Mouse (Mus musculus): ENCODE results near the gene Smoc2. TPM values are rescaled to one million over a fixed set of nuclear protein-coding genes. Genes with fewer than 3 reads are reported as not detected.

Smoc2 gene
- total and polyA plus RNA-seq, 3 experiments: not detected

DNA sequence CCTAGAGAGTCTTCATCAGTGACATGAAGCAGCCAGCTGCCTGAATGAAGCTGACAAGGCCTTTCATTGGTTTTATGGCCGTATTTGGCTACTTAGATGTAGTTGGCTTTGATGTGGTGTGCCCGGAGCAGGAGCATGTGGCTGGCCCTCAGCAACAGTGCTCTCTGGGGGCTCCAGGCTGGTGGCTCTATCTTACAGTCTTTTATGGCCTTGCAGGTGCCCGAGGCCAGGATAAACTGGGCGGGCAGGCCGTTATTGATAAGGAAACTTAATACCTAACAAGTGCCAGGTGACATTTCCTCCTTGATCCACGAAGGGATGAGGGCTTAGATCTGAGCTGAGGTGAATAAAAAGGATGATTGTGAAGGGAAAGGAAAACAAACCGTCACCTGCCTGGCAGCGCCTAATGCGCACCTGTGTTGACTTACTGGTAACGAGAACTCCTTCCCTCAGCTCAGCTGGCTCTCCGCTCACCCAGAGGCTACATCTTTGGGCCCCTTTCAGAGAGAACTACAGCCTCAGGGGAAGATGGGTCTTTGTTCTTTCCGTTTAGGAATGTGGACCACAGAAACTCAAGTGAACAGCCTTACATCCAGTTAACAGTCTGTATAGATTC is 44.4 kb upstream of the Smoc2 start:
- H3K9me3 ChIP-seq (replicated peaks; ENCODE audit: insufficient read depth, low read length): no peaks in the 10 kb centered on the region
- no peaks in the 10 kb centered on the region for H3K79me2 ChIP-seq (ENCODE audit: control insufficient read depth, insufficient read depth, low read length, poor library complexity)
- H3K4me1 ChIP-seq (ENCODE audit: control insufficient read depth in 1 of 2, insufficient read depth in 2 of 2, low read length in 2 of 2): no peaks in the 10 kb centered on the region
- H3K36me3 ChIP-seq (ENCODE audit: control insufficient read depth in 1 of 2, insufficient read depth in 2 of 2, low read length in 2 of 2): no peaks in the 10 kb centered on the region
- no peak overlapping the region for H3K9ac ChIP-seq (ENCODE audit: control insufficient read depth, low read depth, low read length, poor library complexity, severe bottlenecking)
- H3K27ac ChIP-seq (ENCODE audit: control insufficient read depth, low read depth, low read length): no peak overlapping the region
- TF ChIP-seq NELFE (IDR thresholded peaks at IDR 0.05; ENCODE audit: low read depth, low read length): no peak
- no peak for TF ChIP-seq POLR2AphosphoS2 (IDR thresholded peaks at IDR 0.05; ENCODE audit: low read length)
- no peak for TF ChIP-seq MXI1 (IDR thresholded peaks at IDR 0.05; ENCODE audit: low read depth, low read length)
- TF ChIP-seq ZC3H11A (IDR thresholded peaks at IDR 0.05; ENCODE audit: low read depth, low read length): no peak
- TF ChIP-seq CTCF (IDR thresholded peaks at IDR 0.05 in 2 of 3, conservative IDR thresholded peaks at IDR 0.05 in 1 of 3; ENCODE audit: control insufficient read depth in 1 of 3, insufficient read depth in 1 of 3, low read depth in 2 of 3, low read length in 3 of 3, poor library complexity in 1 of 3, severe bottlenecking in 1 of 3): no peak
- no peak for TF ChIP-seq ZKSCAN1 (IDR thresholded peaks at IDR 0.05; ENCODE audit: low read depth, low read length)
- TF ChIP-seq MYC (IDR thresholded peaks at IDR 0.05; ENCODE audit: low read depth, low read length): no peak
- no peak for TF ChIP-seq JUND (IDR thresholded peaks at IDR 0.05; ENCODE audit: low read depth, low read length)
- no peak for TF ChIP-seq SMC3 (IDR thresholded peaks at IDR 0.05; ENCODE audit: low read depth, low read length)
- TF ChIP-seq MAFK (IDR thresholded peaks at IDR 0.05; ENCODE audit: borderline replicate concordance, low read depth, low read length): no peak
- no peak for TF ChIP-seq RAD21 (IDR thresholded peaks at IDR 0.05; ENCODE audit: low read depth, low read length)
- no peak for TF ChIP-seq TAL1 (IDR thresholded peaks at IDR 0.05; ENCODE audit: low read length)
- no peak for TF ChIP-seq EP300 (IDR thresholded peaks at IDR 0.05; ENCODE audit: low read depth in 1 of 2, low read length in 2 of 2)
- no peak for TF ChIP-seq ELF1 (IDR thresholded peaks at IDR 0.05; ENCODE audit: low read depth, low read length)
- H3K27me3 ChIP-seq (ENCODE audit: control insufficient read depth in 1 of 2, insufficient read depth in 2 of 2, low read length in 2 of 2): no peaks in the 10 kb centered on the region
- no peak overlapping the region for H3K4me3 ChIP-seq (ENCODE audit: control insufficient read depth in 1 of 2, insufficient read depth in 1 of 2, low read depth in 2 of 2, low read length in 2 of 2)
- DNase-seq (ENCODE audit: low read depth, low spot score): no peak

DNA sequence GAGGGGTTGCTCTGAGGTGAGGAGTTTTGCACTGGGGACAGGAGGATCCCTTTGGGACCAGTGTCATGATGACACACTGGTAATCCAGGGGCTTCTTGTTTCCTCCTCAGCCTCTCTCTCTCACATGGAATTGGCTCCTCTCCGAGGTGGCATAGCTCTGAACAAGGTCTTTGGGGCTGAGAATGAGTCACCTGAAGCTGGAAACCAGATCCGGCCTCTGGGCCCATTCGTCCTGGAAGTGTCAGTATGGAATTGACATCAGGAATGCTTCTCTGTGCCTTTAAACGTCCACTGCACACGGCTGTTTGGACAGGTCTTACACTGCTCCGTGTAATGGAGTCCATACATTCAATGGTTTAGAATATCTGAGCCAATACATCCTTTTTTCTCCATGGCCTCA is 42.2 kb upstream of the Smoc2 start:
- Histone ChIP-seq H3K4me3 (ENCODE audit: control insufficient read depth in 1 of 2, insufficient read depth in 1 of 2, low read depth in 2 of 2, low read length in 2 of 2) (no peak overlapping the region), H3K9ac (ENCODE audit: control insufficient read depth, low read depth, low read length, poor library complexity, severe bottlenecking) (no peak overlapping the region)

DNA sequence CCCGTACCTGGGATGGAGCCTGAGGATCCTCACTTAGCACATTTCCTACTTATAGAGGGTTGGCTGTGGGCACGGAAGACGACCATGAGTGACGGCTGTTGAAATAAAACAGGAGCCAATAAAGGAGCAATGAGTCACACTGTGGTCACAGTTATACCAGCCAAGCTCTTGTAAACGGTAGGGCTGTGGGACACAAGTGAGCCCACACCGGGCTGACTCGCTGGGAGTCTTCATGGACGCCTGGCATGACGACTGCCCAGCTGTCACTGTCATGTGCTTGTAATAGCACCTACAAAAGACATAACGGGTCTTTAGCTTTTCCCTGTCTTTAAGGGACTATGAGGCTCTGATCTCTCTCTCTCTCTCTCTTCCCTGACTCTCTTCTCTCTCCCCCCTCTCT is 39.3 kb upstream of the Smoc2 start:
- no peaks in the 10 kb centered on the region for H3K27me3 ChIP-seq (ENCODE audit: control insufficient read depth in 1 of 2, insufficient read depth in 2 of 2, low read length in 2 of 2)
- no peaks in the 10 kb centered on the region for H3K79me2 ChIP-seq (ENCODE audit: control insufficient read depth, insufficient read depth, low read length, poor library complexity)
- H3K4me3 ChIP-seq (ENCODE audit: control insufficient read depth in 1 of 2, insufficient read depth in 1 of 2, low read depth in 2 of 2, low read length in 2 of 2): no peak overlapping the region
- no peaks in the 10 kb centered on the region for H3K4me1 ChIP-seq (ENCODE audit: control insufficient read depth in 1 of 2, insufficient read depth in 2 of 2, low read length in 2 of 2)
- no peak for TF ChIP-seq MAZ (IDR thresholded peaks at IDR 0.05; ENCODE audit: low read depth, low read length)
- no peak for TF ChIP-seq ETS1 (IDR thresholded peaks at IDR 0.05; ENCODE audit: low read depth, low read length)
- no peak for TF ChIP-seq HCFC1 (IDR thresholded peaks at IDR 0.05; ENCODE audit: low read depth, low read length)
- TF ChIP-seq POLR2A (IDR thresholded peaks at IDR 0.05; ENCODE audit: control insufficient read depth in 1 of 2, insufficient read depth in 1 of 2, low read depth in 1 of 2, low read length in 2 of 2, poor library complexity in 1 of 2): no peak
- TF ChIP-seq ZC3H11A (IDR thresholded peaks at IDR 0.05; ENCODE audit: low read depth, low read length): no peak
- H3K36me3 ChIP-seq (ENCODE audit: control insufficient read depth in 1 of 2, insufficient read depth in 2 of 2, low read length in 2 of 2): no peaks in the 10 kb centered on the region
- H3K9ac ChIP-seq (ENCODE audit: control insufficient read depth, low read depth, low read length, poor library complexity, severe bottlenecking): no peak overlapping the region
- H3K27ac ChIP-seq (ENCODE audit: control insufficient read depth, low read depth, low read length): no peak overlapping the region
- DNase-seq (ENCODE audit: low read depth, low spot score): no peak
- no peaks in the 10 kb centered on the region for H3K9me3 ChIP-seq (replicated peaks; ENCODE audit: insufficient read depth, low read length)

More for the DNA sequence above, 42.2 kb upstream of the Smoc2 start:
- no peak for DNase-seq (ENCODE audit: low read depth, low spot score)
- Histone ChIP-seq H3K4me1 (ENCODE audit: control insufficient read depth in 1 of 2, insufficient read depth in 2 of 2, low read length in 2 of 2) (no peaks in the 10 kb centered on the region), H3K9me3 (replicated peaks; ENCODE audit: insufficient read depth, low read length) (no peaks in the 10 kb centered on the region), H3K27me3 (ENCODE audit: control insufficient read depth in 1 of 2, insufficient read depth in 2 of 2, low read length in 2 of 2) (no peaks in the 10 kb centered on the region), H3K79me2 (ENCODE audit: control insufficient read depth, insufficient read depth, low read length, poor library complexity) (no peaks in the 10 kb centered on the region), H3K36me3 (ENCODE audit: control insufficient read depth in 1 of 2, insufficient read depth in 2 of 2, low read length in 2 of 2) (no peaks in the 10 kb centered on the region), H3K27ac (ENCODE audit: control insufficient read depth, low read depth, low read length) (no peak overlapping the region)
- TF ChIP-seq NELFE (IDR thresholded peaks at IDR 0.05; ENCODE audit: low read depth, low read length): no peak

Data from MEL (cell line).